Mouse (Mus musculus) spleen, adult 2 months (tissue): ENCODE results near the gene Pcsk4. TPM values are rescaled to one million over a fixed set of nuclear protein-coding genes. Genes with fewer than 3 reads are reported as not detected.

ENCODE experiments used
- DNase-seq, 2 experiments: peaks; one replicate each; pipeline versions ENCODE4 v3.0.0 to v3.0.0-alpha.2; 2012 to 2021; ENCODE audit warnings: low spot score in 2 of 2, low read depth in 1 of 2
- H3K27ac ChIP-seq: fragments of 200-500 bp; 2 replicates; pipeline ENCODE4 v1.5.1; 2012; ENCODE audit warnings: low read length, inconsistent platforms; ENCODE audit not compliant: insufficient read depth
- H3K27me3 ChIP-seq: fragments of 200-500 bp; 2 replicates; pipeline ENCODE4 v1.6.1; 2012; ENCODE audit warnings: mild to moderate bottlenecking, moderate library complexity, low read length, inconsistent platforms; ENCODE audit not compliant: control insufficient read depth, insufficient read depth
- H3K36me3 ChIP-seq: fragments of 200-500 bp; 2 replicates; pipeline ENCODE4 v1.6.1; 2012; ENCODE audit warnings: mild to moderate bottlenecking, low read length, inconsistent platforms; ENCODE audit not compliant: control insufficient read depth, insufficient read depth
- H3K4me1 ChIP-seq: fragments of 200-500 bp; 2 replicates; pipeline ENCODE4 v1.6.1; 2011; ENCODE audit warnings: inconsistent platforms; ENCODE audit not compliant: control insufficient read depth, insufficient read depth, insufficient read length
- H3K4me3 ChIP-seq: fragments of 200-500 bp; 2 replicates; pipeline ENCODE4 v1.5.1; 2011; ENCODE audit warnings: mild to moderate bottlenecking, inconsistent platforms; ENCODE audit not compliant: insufficient read depth, insufficient read length; ENCODE audit errors: extremely low read depth
- CTCF ChIP-seq: fragments of 200-500 bp; IDR thresholded peaks from 2 replicates; pipeline ENCODE4 v1.5.1; 2011; ENCODE audit warnings: mild to moderate bottlenecking, inconsistent platforms; ENCODE audit not compliant: insufficient read depth, insufficient read length, insufficient replicate concordance; ENCODE audit errors: extremely low read depth
- POLR2A ChIP-seq: fragments of 200-500 bp; IDR thresholded peaks from 2 replicates; pipeline ENCODE4 v1.6.1; 2011; ENCODE audit warnings: low read depth, low read length, inconsistent platforms
- WGBS: fragments of 180-500 bp; shearing (Covaris S2); methylation state at CpG from one replicate; pipeline ENCODE4 v1.1.7; 2018; 5-methylcytosine and 5-hydroxymethylcytosine counted together
- polyA plus RNA-seq: library from polyadenylated mRNA; depleted of rRNA; stranded (reverse); fragments of >200 nt; gene quantifications from 2 replicates; pipeline ENCODE4 v1.2.3, GENCODE M21; 2012

Pcsk4 gene
- polyA plus RNA-seq, 1 experiment, result 6.2 TPM

DNA sequence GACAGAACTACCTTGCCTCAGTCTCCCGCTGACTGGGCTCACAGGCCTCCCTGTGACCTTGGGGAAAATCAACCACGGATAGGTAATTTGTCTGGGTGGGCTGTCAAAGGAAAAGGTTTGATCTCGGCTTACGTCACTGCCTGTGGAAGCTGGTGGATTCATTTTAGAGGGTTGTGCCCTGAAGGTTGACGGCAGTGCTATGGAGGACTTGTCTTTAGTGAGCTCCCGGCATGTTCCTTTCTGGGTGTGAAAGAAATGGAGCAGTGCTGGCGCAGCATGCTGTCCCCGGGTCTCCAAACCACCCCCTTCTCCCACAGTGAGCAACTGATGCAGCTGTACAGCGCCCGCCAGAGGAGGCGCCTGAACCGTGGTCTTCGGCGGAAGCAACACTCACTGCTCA, 36.0 kb downstream of the Pcsk4 start:
- Histone ChIP-seq H3K27me3 (no peaks in the 10 kb centered on the region), H3K27ac (no peak overlapping the region), H3K4me1 (peaks cover 4% of the 10 kb centered on the region; the same call in 1 of the 2 replicates), H3K36me3 (peaks cover 14% of the 10 kb centered on the region), H3K4me3 (peak overlapping the region; percentile 83)
- TF ChIP-seq POLR2A (no peak), CTCF (no peak)
- DNase-seq, result no peak
- 19% methylated on average over 14 of the region's 14 CpGs for whole genome bisulfite sequencing

DNA sequence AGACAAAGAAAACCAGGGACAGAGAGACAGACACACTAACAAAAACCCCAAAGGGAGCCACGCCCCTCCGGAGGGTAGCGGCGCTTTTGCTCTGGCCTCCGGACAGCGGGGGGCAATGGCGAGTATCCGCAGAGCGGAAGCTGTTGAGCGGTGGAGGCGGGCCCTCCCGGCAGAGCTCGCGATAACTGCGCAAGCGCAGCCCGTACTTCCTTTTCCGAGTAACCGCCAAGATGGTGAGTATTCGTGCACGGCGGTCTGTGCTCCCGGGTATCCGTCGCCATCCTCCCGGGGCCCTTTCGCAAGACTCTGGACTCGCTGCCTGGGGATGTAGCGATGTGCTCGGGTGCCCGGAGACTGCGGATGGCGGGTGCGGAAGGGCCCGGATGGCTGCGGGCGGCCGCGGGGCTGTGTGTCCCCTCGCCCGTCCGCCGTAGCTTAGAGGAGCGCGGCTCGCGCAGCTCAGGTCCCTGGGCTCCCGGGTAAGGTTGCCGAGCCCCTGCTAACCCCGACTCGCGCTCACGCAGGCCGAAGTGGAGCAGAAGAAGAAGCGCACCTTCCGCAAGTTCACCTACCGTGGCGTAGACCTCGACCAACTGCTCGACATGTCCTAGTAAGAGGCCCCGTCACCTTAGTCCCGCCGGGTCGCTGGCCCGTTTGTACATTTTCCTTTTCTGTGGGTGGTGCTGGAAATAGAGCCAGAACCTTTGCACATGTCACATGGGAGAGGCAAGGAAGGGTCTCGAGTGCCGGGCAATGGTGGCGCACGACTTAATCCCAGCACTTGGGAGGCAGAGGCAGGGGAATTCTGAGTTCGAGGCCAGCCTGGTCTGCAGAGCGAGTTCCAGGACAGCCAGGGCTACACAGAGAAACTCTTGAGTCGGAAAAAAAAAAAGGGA, 36.8 kb downstream of the Pcsk4 start, which contains the start of gene Rps15:
Gene Rps15, plus strand, starts transcription at position 203 of the 896 bp plus-strand sequence.
- peak; percentile 55; the same call in 1 of the 2 replicates for TF ChIP-seq CTCF
- peak; percentile 97 for TF ChIP-seq POLR2A
- Histone ChIP-seq H3K27me3 (no peaks in the 10 kb centered on the region), H3K36me3 (peaks cover 17% of the 10 kb centered on the region), H3K4me1 (peaks cover 4% of the 10 kb centered on the region; the same call in 1 of the 2 replicates), H3K27ac (peak within 1 kb of the TSS; percentile 74), H3K4me3 (peak within 1 kb of the TSS; percentile 83)
- peak; percentile 92 to 94 for DNase-seq
- WGBS, result under 1% methylated on average over 72 of the region's 72 CpGs

DNA sequence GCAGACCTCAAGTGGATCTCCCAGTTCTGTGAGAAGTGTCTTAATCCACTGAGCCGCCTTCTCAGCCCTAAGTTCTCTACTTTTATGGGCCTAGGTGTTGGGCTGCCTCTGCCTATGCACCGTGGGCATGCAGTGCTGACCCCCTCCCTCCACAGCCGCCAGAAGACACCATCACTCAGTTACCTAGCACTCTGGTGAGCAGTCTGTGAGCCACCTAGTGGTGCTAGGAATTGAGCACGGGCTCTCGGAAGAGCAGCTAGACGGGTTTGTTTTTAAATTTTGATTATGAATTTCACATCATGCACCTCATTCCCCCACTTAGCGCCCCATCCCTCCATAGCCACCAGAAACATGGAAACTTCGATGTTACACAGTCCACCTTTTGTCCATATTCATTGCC, 40.6 kb downstream of the Pcsk4 start:
- Histone ChIP-seq H3K4me1 (peaks cover 4% of the 10 kb centered on the region; the same call in 1 of the 2 replicates), H3K27me3 (no peaks in the 10 kb centered on the region), H3K27ac (no peak overlapping the region), H3K4me3 (no peak overlapping the region), H3K36me3 (peaks cover 38% of the 10 kb centered on the region)
- 72% methylated on average over 8 of the region's 8 CpGs for WGBS
- DNase-seq, result no peak
- no peak for TF ChIP-seq CTCF
- TF ChIP-seq POLR2A, result no peak

DNA sequence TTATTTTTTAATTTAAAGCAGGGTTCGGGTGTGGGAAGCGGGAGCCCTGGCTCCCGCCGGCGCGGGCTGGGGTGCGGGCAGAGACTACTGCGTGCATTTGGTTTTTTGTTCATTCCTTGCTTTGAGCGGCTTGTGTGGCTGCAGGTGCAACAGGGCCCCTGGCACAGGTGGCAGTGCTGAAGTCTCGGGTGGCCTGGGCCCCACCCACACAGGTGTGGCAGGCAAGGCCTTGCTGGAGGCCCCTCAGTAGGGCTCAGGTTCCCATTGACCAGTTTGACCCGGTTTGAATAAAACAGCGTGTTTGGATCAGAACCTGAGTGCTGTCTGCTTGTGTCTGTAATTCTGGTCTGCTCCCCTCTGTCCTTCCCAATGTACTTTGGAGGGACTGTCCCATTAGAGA, 41.2 kb downstream of the Pcsk4 start:
- 92% methylated on average over 12 of the region's 12 CpGs for WGBS
- no peaks in the 10 kb centered on the region for H3K27me3 ChIP-seq
- no peak for DNase-seq
- no peak overlapping the region for H3K4me3 ChIP-seq
- peaks cover 40% of the 10 kb centered on the region for H3K36me3 ChIP-seq
- TF ChIP-seq CTCF (no peak), POLR2A (no peak)
- H3K4me1 ChIP-seq, result no peaks in the 10 kb centered on the region
- no peak overlapping the region for H3K27ac ChIP-seq

DNA sequence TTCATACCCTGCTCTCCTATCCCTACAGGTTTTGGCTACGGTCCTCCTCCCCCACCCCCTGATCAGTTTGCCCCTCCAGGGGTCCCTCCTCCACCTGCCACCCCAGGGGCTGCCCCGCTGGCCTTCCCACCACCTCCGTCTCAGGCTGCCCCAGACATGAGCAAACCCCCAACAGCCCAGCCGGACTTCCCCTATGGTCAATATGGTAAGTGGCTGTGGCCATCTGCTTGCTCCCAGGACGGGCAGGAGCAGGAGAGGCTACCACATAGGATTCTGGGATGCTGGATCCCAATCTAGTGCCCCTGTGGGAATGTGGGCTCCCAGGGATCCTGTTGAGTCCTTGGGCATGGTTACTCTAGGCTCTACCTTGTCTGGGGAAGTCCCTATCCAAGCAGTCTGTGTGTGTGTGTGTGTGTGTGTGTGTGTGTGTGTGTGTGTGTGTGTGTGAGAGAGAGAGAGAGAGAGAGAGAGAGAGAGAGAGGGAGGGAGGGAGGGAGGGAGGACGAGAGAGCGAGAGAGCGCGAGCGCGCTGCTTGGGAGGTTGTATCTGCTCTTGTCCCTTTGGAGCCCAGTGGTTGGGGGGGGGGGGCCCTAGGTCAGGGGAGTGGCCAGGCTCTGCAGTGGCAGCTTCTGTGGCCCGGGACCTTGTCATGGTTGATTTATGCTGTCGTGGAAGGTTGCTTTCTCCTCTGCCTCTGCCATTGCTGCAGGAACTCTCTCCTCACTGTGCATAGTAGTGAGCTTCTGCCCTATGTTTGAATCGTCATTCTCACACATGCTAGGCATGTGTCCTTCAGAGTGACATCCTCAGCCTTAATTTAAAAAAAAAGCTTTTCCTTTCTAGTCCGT, 43.9 kb downstream of the Pcsk4 start:
- H3K4me1 ChIP-seq, result no peaks in the 10 kb centered on the region; the same call in 1 of the 2 replicates
- no peak overlapping the region for H3K27ac ChIP-seq
- no peak for DNase-seq
- H3K36me3 ChIP-seq, result peaks cover 50% of the 10 kb centered on the region
- TF ChIP-seq POLR2A (no peak), CTCF (no peak)
- H3K27me3 ChIP-seq, result no peaks in the 10 kb centered on the region
- H3K4me3 ChIP-seq, result no peak overlapping the region
- WGBS, result 84% methylated on average over 13 of the region's 15 CpGs

DNA sequence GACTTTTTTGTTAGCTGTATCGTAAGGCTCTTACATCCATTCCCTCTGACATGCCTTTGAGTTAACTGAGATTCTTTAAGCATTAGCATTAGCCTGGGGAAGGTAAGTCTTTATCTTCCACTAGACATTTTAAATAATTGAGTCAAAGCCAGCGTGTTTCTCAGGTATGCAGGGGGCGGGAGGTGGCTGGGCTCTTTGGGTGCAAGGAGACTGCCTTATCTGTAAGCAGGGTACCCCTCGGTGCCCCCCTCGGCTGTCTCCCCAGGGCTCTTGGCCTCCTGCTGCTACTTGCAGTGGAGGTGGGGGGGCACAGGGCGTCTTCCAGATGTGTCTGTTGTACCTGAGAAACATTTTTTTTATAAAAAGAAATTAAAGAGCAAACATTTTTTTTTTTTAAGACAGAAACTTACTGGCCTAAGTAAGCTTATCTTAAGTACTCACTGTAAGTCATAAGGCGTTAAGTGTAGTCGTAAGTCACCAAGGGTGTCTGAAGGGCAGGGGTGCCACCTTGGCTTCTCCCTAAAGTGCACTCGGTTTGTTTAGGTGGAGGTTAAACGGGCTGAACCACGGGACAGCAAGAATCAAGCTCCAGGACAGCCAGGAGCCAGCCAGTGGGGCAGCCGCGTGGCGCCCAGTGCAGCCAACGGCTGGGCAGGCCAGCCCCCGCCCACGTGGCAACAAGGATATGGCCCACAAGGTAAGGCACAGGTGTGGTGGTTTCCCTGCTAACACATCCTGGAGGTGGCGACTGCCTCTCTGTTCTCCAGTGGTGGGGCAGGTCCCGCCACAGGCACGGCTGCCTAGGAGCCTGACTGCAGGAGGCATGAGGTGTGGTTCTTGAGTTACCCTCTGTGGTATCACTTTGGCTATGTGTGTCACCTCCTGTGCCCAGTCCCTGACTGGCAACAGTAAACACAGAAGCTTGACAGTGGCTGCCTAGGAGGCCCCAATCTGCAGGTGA, 46.5 kb downstream of the Pcsk4 start:
- peaks cover 70% of the 10 kb centered on the region for H3K36me3 ChIP-seq
- H3K4me3 ChIP-seq, result no peak overlapping the region
- no peak overlapping the region for H3K27ac ChIP-seq
- no peak for TF ChIP-seq POLR2A
- no peak for TF ChIP-seq CTCF
- 88% methylated on average over 20 of the region's 20 CpGs for WGBS
- DNase-seq, result no peak
- H3K27me3 ChIP-seq, result no peaks in the 10 kb centered on the region
- no peaks in the 10 kb centered on the region; the same call in 1 of the 2 replicates for H3K4me1 ChIP-seq
